Mouse (Mus musculus) T-helper 2 cell (primary cell): ENCODE results near the gene Gstm3.
"Not testable (repeated sequence)": the region's sequence is repeated elsewhere in the genome, so short reads cannot be mapped to it uniquely, and the experiment has no call there.

Source experiments
- in situ Hi-C: fragments of 300-600 bp; cut with MboI, MseI; formaldehyde crosslinking; loops from one replicate; pipeline ENCODE4 v1.15.1; 2025; ENCODE audit warnings: high pct_unique_total_duplicates

Gstm3 gene

GRCm38 (mm10) chr3:107968724-107969395 lies at the start of gene Gstm3:
Gstm3 (minus strand) TSS chr3:107969283.
- in situ Hi-C loops = no loop called here

- in situ Hi-C loops = no loop called here
These were observed 49.2 kb upstream of the Gstm3 start for GRCm38 (mm10) chr3:108018190-108018820.

- in situ Hi-C loops = no loop called here
These were observed 48.5 kb upstream of the Gstm3 start, which contains the start of gene Gstm1 for GRCm38 (mm10) chr3:108017473-108018189. Gstm1 (minus strand) TSS chr3:108017973.

- in situ Hi-C loops = not testable (repeated sequence)
These were observed 47.4 kb upstream of the Gstm3 start for GRCm38 (mm10) chr3:108016468-108016867.

GRCm38 (mm10) chr3:108014974-108015346 lies 45.9 kb upstream of the Gstm3 start:
- in situ Hi-C loops = no loop called here

GRCm38 (mm10) chr3:108014098-108014973 lies 45.3 kb upstream of the Gstm3 start:
- in situ Hi-C loops = no loop called here

GRCm38 (mm10) chr3:108013331-108013871 lies 44.3 kb upstream of the Gstm3 start:
- in situ Hi-C loops = no loop called here

- in situ Hi-C loops = no loop called here
These were observed 42.5 kb upstream of the Gstm3 start for GRCm38 (mm10) chr3:108011558-108011957.

- in situ Hi-C loops = no loop called here
These were observed 41.2 kb upstream of the Gstm3 start for GRCm38 (mm10) chr3:108010286-108010685.

- in situ Hi-C loops = no loop called here
These were observed 32.9 kb upstream of the Gstm3 start for GRCm38 (mm10) chr3:108002021-108002420.

GRCm38 (mm10) chr3:107999491-107999890 lies 30.4 kb upstream of the Gstm3 start:
- in situ Hi-C loops = no loop called here

GRCm38 (mm10) chr3:107998591-107998990 lies 29.5 kb upstream of the Gstm3 start:
- in situ Hi-C loops = no loop called here

GRCm38 (mm10) chr3:107996576-107996975 lies 27.5 kb upstream of the Gstm3 start:
- in situ Hi-C loops = no loop called here

GRCm38 (mm10) chr3:107995974-107996373 lies 26.9 kb upstream of the Gstm3 start:
- in situ Hi-C loops = not testable (repeated sequence)

GRCm38 (mm10) chr3:107986041-107986562 lies 17.0 kb upstream of the Gstm3 start, which contains the start of gene Gstm2:
Gstm2 (minus strand) TSS chr3:107986453.
- in situ Hi-C loops = no loop called here

- in situ Hi-C loops = not testable (repeated sequence)
These were observed 16.1 kb upstream of the Gstm3 start for GRCm38 (mm10) chr3:107985141-107985540.

- in situ Hi-C loops = no loop called here
These were observed 15.4 kb upstream of the Gstm3 start for GRCm38 (mm10) chr3:107984471-107984870.

GRCm38 (mm10) chr3:107983771-107984170 lies 14.7 kb upstream of the Gstm3 start:
- in situ Hi-C loops = no loop called here

- in situ Hi-C loops = no loop called here
These were observed 13.6 kb upstream of the Gstm3 start for GRCm38 (mm10) chr3:107982726-107983125.

- in situ Hi-C loops = no loop called here
These were observed 12.2 kb upstream of the Gstm3 start for GRCm38 (mm10) chr3:107981261-107981660.

GRCm38 (mm10) chr3:107977691-107978090 lies 8.6 kb upstream of the Gstm3 start:
- in situ Hi-C loops = no loop called here
